Mouse (Mus musculus) monocyte, adult 5-6 weeks (primary cell): ENCODE measurements around the gene Tcp11l1. TPM values are rescaled to one million over a fixed set of nuclear protein-coding genes. Genes with fewer than 3 reads are reported as not detected.

Experiments used
- ATAC-seq: fragments of 153-309, 156-312 bp; replicated peaks from 2 replicates; pipeline ENCODE4 v1.8.0; 2017; ENCODE audit warnings: mild to moderate bottlenecking; ENCODE audit not compliant: low TSS enrichment, insufficient number of reproducible peaks, severe bottlenecking, poor library complexity, low FRiP score
- total RNA-seq: library from RNA; stranded (forward); fragments of 200-1000, 200-491, 200-594 nt; gene quantifications from 3 replicates; pipeline ENCODE4 v1.2.3, GENCODE M21; 2017

Tcp11l1 gene
- total RNA-seq, 1 experiment from 2014 or later, result 3.4 TPM

- no peak for ATAC-seq
Observed at GRCm38 (mm10) chr2:104663372-104664100, 48.4 kb downstream of the Tcp11l1 start.

DNA sequence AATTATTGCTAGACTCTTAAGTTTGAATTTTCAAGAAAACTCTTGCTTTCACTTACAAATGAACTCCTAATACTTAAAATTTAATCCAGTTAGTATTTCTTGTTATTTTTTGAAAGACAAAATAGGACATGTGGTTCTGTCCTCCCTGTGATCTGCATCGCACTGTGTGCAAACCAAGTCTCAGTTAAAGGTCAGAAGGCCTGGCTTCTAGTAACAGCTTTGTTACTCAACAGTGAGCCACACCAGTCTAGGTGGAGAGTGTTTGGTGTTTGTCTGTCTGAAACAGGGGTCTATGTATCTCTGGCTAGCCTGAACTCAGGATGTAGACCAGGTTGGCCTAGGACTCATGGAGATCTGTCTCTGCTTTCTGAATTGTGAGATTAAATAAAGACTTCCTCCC, 53.3 kb downstream of the Tcp11l1 start:
- ATAC-seq, result no peak

DNA sequence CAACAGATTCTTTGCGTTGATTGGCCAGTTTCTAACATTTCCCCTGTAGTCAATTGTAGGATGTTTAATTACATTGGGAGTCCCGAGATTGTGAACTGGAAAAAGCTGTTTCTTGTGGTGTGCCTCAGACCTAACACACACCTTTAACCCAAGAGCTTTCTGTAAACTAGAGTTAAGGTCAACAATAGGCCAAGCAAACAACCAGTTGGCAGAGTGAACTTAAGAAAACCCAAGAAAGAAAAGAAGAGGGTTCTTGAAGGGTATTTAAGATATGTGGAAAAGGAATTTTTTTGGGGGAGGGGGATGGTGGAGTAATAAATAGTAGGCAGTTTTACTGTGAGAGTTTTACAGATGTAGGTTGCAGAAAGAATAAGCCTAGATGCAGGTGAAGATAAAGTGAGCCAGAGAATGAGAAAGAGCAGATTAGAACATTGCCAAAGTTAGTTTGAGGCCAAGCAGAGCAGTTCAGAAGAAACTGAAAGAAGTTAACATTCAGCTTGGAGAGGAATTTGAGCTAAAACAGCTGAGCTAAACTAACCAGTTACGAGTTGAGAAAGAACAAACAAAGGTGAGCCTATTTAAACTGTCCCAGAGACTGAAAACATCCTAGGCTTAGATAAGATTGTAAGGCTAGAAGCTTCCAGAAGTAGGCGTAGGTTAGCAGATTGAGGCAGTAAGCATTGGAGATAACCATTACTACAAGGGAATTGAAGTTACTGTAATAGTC, 95.8 kb downstream of the Tcp11l1 start:
- no peak for ATAC-seq

DNA sequence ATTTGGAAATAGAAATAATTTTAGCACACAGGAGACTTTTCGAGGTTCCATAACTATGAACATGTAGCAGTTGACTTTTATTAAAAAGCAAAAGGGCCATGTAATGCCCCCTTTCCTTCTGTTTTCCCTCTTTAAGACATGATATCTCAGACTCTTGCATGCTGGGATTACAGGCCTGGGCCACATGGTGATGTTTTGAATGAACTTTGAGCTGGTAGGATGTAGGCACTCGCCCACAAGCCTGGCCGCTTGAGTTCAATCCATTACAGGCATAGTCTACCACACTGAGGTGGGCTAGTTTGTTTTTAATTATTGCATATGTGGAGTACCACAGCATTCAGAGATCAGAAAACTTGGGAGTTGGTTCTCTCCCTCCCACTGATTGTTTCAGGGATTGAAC, 97.2 kb downstream of the Tcp11l1 start:
- ATAC-seq, result no peak

Other genes starting within 250 kb of the Tcp11l1 start
- gene Hipk3, start 217.7 kb downstream of the Tcp11l1 start, total RNA-seq, result 48.7 to 59.8 TPM (median 57.8 TPM) in 3 replicates
- 12.8 to 25.9 TPM (median 25.3 TPM) in 3 replicates for gene Cstf3, start 121.6 kb downstream of the Tcp11l1 start, total RNA-seq
- not detected in 3 replicates for gene Pin1rt1, start 4.2 kb upstream of the Tcp11l1 start, total RNA-seq
- gene Depdc7, start 30.7 kb upstream of the Tcp11l1 start, total RNA-seq, result 0.75 to 3.1 TPM (median 0.87 TPM) in 3 replicates
- 4.3 to 6.5 TPM (median 4.5 TPM) in 3 replicates for gene Qser1, start 104.6 kb upstream of the Tcp11l1 start, total RNA-seq
- gene Prrg4, start 137.7 kb upstream of the Tcp11l1 start, total RNA-seq, result 1.8 to 2.7 TPM (median 2.4 TPM) in 3 replicates
- gene Ccdc73, start 155.6 kb upstream of the Tcp11l1 start, total RNA-seq, result 6.2 to 29.1 TPM in 2 of 3 replicates, not detected in the other